Mouse (Mus musculus) liver, embryonic 14.5 days (tissue): ENCODE measurements around the gene Rab19.

ENCODE experiments used
- CTCF ChIP-seq: IDR thresholded peaks from 2 replicates; pipeline ENCODE4 v1.5.1; 2016; ENCODE audit warnings: antibody characterized with exemption, low read depth, control low read depth
- EP300 ChIP-seq: IDR thresholded peaks from 2 replicates; pipeline ENCODE4 v1.6.1; 2016; ENCODE audit warnings: antibody characterized with exemption, low read depth

DNA sequence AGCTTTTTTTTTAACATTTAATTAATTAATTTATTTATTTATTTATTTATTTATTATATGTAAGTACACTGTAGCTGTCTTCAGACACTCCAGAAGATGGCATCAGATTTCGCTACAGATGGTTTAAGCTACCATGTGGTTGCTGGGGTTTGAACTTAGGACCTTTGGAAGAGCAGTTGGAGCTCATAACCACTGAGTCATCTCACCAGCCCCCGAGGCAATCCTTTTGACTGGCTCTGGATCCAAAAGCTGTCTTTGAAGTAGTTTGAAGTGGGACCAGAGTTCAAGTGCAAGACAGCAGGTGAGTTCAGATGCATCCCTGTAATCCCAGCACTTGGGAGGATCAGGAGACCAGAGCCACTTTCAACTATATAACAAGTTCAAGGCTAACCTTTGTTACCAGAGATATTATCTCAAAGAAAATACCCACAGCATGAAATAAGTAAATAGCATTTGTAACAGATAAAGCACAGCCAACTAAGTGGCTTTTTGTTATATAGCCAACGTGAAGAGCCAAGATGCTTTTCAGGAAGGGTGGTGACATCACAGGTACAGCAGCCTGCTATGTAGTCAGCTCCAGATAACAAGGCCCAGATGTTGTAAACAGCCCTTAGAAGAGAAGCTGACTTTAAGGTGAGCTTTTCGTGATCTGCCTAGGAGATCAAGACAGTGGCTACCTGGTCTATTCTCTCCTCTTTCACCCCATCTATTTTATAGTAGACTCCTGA is 46.5 kb downstream of the Rab19 start:
- no peak for TF ChIP-seq CTCF
- TF ChIP-seq EP300 = no peak
